Mouse (Mus musculus) lung, embryonic 16.5 days (tissue): ENCODE measurements around the gene Acvr1c. TPM values are rescaled to one million over a fixed set of nuclear protein-coding genes. Genes with fewer than 3 reads are reported as not detected.
A peak's percentile ranks its signal among the peaks of the same experiment; 100 is the strongest.

Experiments used
- ATAC-seq: fragments of 200-750 bp; cut with Nextera tagmentation; 2 replicates; pipeline ENCODE4 v1.8.0; 2017; ENCODE audit warnings: low read depth, mild to moderate bottlenecking, moderate library complexity
- H3K27ac ChIP-seq: fragments of 300-500 bp; sonication (generic); 2 replicates; pipeline ENCODE4 v1.5.1; 2014; ENCODE audit warnings: mild to moderate bottlenecking, control low read depth, low read length
- H3K27me3 ChIP-seq: fragments of 300-500 bp; sonication (generic); 2 replicates; pipeline ENCODE4 v1.6.1; 2014; ENCODE audit warnings: low read depth, low read length, mixed read lengths; ENCODE audit not compliant: control insufficient read depth, insufficient read depth
- H3K36me3 ChIP-seq: fragments of 300-500 bp; sonication (generic); 2 replicates; pipeline ENCODE4 v1.6.1; 2014; ENCODE audit warnings: low read length; ENCODE audit not compliant: control insufficient read depth, insufficient read depth
- H3K4me1 ChIP-seq: fragments of 300-500 bp; sonication (generic); replicated peaks from 2 replicates; pipeline ENCODE4 v1.6.1; 2014; ENCODE audit warnings: low read length, mixed read lengths; ENCODE audit not compliant: control insufficient read depth, insufficient read depth
- H3K4me2 ChIP-seq: fragments of 300-500 bp; sonication (generic); 2 replicates; pipeline ENCODE4 v1.6.1; 2014; ENCODE audit warnings: low read depth, low read length, control low read depth
- H3K4me3 ChIP-seq: fragments of 300-500 bp; sonication (generic); 2 replicates; pipeline ENCODE4 v1.5.1; 2014; ENCODE audit warnings: mild to moderate bottlenecking, low read length, control low read depth
- H3K9ac ChIP-seq: fragments of 300-500 bp; sonication (generic); 2 replicates; pipeline ENCODE4 v1.6.1; 2014; ENCODE audit warnings: low read length, control low read depth
- H3K9me3 ChIP-seq: fragments of 300-500 bp; sonication (generic); 2 replicates; pipeline ENCODE4 v1.6.1; 2016; ENCODE audit warnings: low read length; ENCODE audit not compliant: control insufficient read depth
- WGBS: fragments of 180-500 bp; shearing (Covaris S2); extraction: QIAGEN DNeasy Blood & Tissue Kit; methylation state at CpG from one replicate; pipeline ENCODE4 v1.1.7; 2014; 5-methylcytosine and 5-hydroxymethylcytosine counted together
- polyA plus RNA-seq: library from polyadenylated mRNA; unstranded; fragments of >200 nt; fragmentation: Nextera tagmentation; extraction: Ambion mirVana; gene quantifications from 2 replicates; pipeline ENCODE4 v1.2.1, GENCODE M21; 2015

Gene Acvr1c
- 0.85 and 1.4 TPM in 2 replicates for polyA plus RNA-seq

GRCm38 (mm10) chr2:58357414-58358131 lies at the start of gene Acvr1c:
Acvr1c (minus strand) TSS chr2:58357895.
- peak within 1 kb of the TSS; percentile 64 for H3K9ac ChIP-seq
- peaks cover 2% of the 10 kb centered on the region; the same call in 1 of the 2 replicates for H3K4me1 ChIP-seq
- under 1% methylated on average over 46 of the region's 65 CpGs for WGBS
- no peak within 1 kb of the TSS for H3K27ac ChIP-seq
- peak within 1 kb of the TSS; percentile 99 for H3K4me2 ChIP-seq
- no peaks in the 10 kb centered on the region for H3K36me3 ChIP-seq
- peaks cover 8% of the 10 kb centered on the region; the same call in 1 of the 2 replicates for H3K27me3 ChIP-seq
- no peaks in the 10 kb centered on the region for H3K9me3 ChIP-seq
- H3K4me3 ChIP-seq, result peak within 1 kb of the TSS; percentile 66
- ATAC-seq, result peak; percentile 94

- H3K4me2 ChIP-seq, result no peak overlapping the region
- no peak for ATAC-seq
- no peaks in the 10 kb centered on the region for H3K27me3 ChIP-seq
- H3K9me3 ChIP-seq, result no peaks in the 10 kb centered on the region
- H3K4me3 ChIP-seq, result no peak overlapping the region
- 83% methylated on average over 2 of the region's 2 CpGs for WGBS
- H3K36me3 ChIP-seq, result no peaks in the 10 kb centered on the region
- H3K27ac ChIP-seq, result no peak overlapping the region
- no peak overlapping the region for H3K9ac ChIP-seq
- no peaks in the 10 kb centered on the region for H3K4me1 ChIP-seq
Measured at GRCm38 (mm10) chr2:58403481-58403880, 45.8 kb upstream of the Acvr1c start.

- H3K36me3 ChIP-seq, result no peaks in the 10 kb centered on the region
- 59% methylated on average over 7 of the region's 7 CpGs for WGBS
- ATAC-seq, result no peak
- no peak overlapping the region for H3K4me3 ChIP-seq
- H3K4me2 ChIP-seq, result no peak overlapping the region
- no peaks in the 10 kb centered on the region for H3K27me3 ChIP-seq
- no peaks in the 10 kb centered on the region for H3K9me3 ChIP-seq
- H3K4me1 ChIP-seq, result no peaks in the 10 kb centered on the region
- no peak overlapping the region for H3K9ac ChIP-seq
- no peak overlapping the region for H3K27ac ChIP-seq
Measured at GRCm38 (mm10) chr2:58388601-58389000, 30.9 kb upstream of the Acvr1c start.

DNA sequence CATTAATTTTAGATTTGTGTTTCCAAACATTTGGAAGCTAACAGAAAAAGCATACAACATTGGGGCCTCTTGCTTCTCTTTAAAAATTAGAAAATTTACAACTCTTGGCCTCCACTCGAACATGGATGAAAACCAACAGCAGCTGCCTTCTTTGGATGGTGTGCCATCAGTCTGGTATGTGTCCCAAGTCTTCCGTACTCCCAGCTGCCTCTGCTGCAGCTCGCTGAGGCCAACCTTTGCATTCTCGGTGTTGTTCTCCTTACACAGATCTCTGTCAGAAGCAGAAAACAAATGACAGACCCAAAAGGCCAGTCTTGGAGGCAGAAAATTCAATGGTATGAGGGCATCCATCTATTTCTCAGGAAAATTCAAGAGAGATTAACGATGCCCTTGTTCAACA lies 22.3 kb upstream of the Acvr1c start:
- ATAC-seq, result no peak
- H3K4me2 ChIP-seq, result no peak overlapping the region
- no peaks in the 10 kb centered on the region for H3K27me3 ChIP-seq
- H3K9me3 ChIP-seq, result no peaks in the 10 kb centered on the region
- H3K36me3 ChIP-seq, result no peaks in the 10 kb centered on the region
- 75% methylated on average over 5 of the region's 5 CpGs for WGBS
- H3K9ac ChIP-seq, result no peak overlapping the region
- H3K27ac ChIP-seq, result no peak overlapping the region
- no peaks in the 10 kb centered on the region for H3K4me1 ChIP-seq
- H3K4me3 ChIP-seq, result no peak overlapping the region

- no peak overlapping the region for H3K4me2 ChIP-seq
- no peak overlapping the region for H3K27ac ChIP-seq
- H3K4me1 ChIP-seq, result no peaks in the 10 kb centered on the region
- ATAC-seq, result no peak
- H3K9ac ChIP-seq, result no peak overlapping the region
- 73% methylated on average over 1 of the region's 1 CpGs for WGBS
- no peaks in the 10 kb centered on the region for H3K36me3 ChIP-seq
- no peak overlapping the region for H3K4me3 ChIP-seq
- H3K27me3 ChIP-seq, result no peaks in the 10 kb centered on the region
- no peaks in the 10 kb centered on the region for H3K9me3 ChIP-seq
Measured at GRCm38 (mm10) chr2:58379475-58379874, 21.8 kb upstream of the Acvr1c start.

GRCm38 (mm10) chr2:58377417-58378130 lies 19.9 kb upstream of the Acvr1c start:
- H3K27me3 ChIP-seq, result no peaks in the 10 kb centered on the region
- no peaks in the 10 kb centered on the region for H3K9me3 ChIP-seq
- no peaks in the 10 kb centered on the region for H3K36me3 ChIP-seq
- H3K9ac ChIP-seq, result no peak overlapping the region
- WGBS, result 58% methylated on average over 9 of the region's 9 CpGs
- no peak overlapping the region for H3K27ac ChIP-seq
- H3K4me2 ChIP-seq, result no peak overlapping the region
- no peaks in the 10 kb centered on the region for H3K4me1 ChIP-seq
- H3K4me3 ChIP-seq, result no peak overlapping the region
- no peak for ATAC-seq

GRCm38 (mm10) chr2:58366196-58366595 lies 8.5 kb upstream of the Acvr1c start:
- H3K27ac ChIP-seq, result no peak overlapping the region
- H3K36me3 ChIP-seq, result no peaks in the 10 kb centered on the region
- no peak overlapping the region for H3K9ac ChIP-seq
- H3K4me1 ChIP-seq, result no peaks in the 10 kb centered on the region
- ATAC-seq, result no peak
- H3K4me2 ChIP-seq, result no peak overlapping the region
- no peak overlapping the region for H3K4me3 ChIP-seq
- H3K9me3 ChIP-seq, result no peaks in the 10 kb centered on the region
- 80% methylated on average over 3 of the region's 3 CpGs for WGBS
- H3K27me3 ChIP-seq, result no peaks in the 10 kb centered on the region

GRCm38 (mm10) chr2:58361361-58362046 lies 3.8 kb upstream of the Acvr1c start:
- no peak overlapping the region for H3K4me3 ChIP-seq
- no peak overlapping the region for H3K27ac ChIP-seq
- 84% methylated on average over 3 of the region's 3 CpGs for WGBS
- H3K27me3 ChIP-seq, result peaks cover 8% of the 10 kb centered on the region; the same call in 1 of the 2 replicates
- peaks cover 2% of the 10 kb centered on the region; the same call in 1 of the 2 replicates for H3K4me1 ChIP-seq
- ATAC-seq, result no peak
- H3K9me3 ChIP-seq, result no peaks in the 10 kb centered on the region
- H3K9ac ChIP-seq, result no peak overlapping the region
- H3K4me2 ChIP-seq, result no peak overlapping the region
- no peaks in the 10 kb centered on the region for H3K36me3 ChIP-seq

DNA sequence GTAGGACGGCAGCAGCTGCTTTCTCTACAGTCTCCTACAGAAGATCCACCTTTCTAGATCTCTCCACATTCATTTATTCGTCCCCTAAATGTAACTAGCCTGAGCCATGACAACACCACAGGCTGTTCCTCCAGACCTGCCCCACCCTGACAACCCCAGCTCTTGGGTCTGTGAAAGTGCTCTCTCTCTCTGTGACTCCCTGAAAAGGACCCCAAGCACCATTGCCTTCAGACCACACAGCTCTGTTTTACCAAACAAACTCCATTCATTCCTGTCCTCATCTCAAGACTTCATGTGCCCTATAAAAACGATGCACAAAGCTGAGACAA lies 401 bp upstream of the Acvr1c start:
- H3K4me3 ChIP-seq, result peak overlapping the region; percentile 66
- H3K4me1 ChIP-seq, result peaks cover 2% of the 10 kb centered on the region; the same call in 1 of the 2 replicates
- H3K9ac ChIP-seq, result no peak overlapping the region
- ATAC-seq, result no peak
- H3K9me3 ChIP-seq, result no peaks in the 10 kb centered on the region
- H3K36me3 ChIP-seq, result no peaks in the 10 kb centered on the region
- H3K27me3 ChIP-seq, result peaks cover 8% of the 10 kb centered on the region; the same call in 1 of the 2 replicates
- WGBS, result 13% methylated on average over 3 of the region's 3 CpGs
- peak overlapping the region; percentile 99 for H3K4me2 ChIP-seq
- H3K27ac ChIP-seq, result no peak overlapping the region
